Mouse (Mus musculus): ENCODE data around the gene Slc25a5.

Slc25a5 gene

DNA sequence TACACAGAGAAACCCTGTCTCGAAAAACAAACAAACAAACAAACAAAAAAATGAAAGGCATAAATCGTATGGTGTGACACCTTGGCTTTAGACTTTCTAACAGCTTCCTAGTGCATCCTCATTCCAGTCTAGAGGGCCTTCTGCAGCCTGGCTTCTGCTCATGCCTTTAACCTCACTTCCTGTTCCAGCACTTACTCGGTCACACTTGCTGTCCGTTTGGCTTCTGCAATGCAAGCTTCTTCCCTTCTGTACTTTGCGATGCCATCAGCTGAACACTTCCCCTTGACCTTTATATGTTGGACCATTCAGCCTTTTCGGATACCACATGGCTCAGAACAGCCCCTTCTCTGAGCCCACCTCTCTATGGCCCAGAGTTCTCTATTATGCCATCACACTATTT lies 46.2 kb downstream of the Slc25a5 start:
- DNase-seq (ENCODE audit: low read depth), result no peak

DNA sequence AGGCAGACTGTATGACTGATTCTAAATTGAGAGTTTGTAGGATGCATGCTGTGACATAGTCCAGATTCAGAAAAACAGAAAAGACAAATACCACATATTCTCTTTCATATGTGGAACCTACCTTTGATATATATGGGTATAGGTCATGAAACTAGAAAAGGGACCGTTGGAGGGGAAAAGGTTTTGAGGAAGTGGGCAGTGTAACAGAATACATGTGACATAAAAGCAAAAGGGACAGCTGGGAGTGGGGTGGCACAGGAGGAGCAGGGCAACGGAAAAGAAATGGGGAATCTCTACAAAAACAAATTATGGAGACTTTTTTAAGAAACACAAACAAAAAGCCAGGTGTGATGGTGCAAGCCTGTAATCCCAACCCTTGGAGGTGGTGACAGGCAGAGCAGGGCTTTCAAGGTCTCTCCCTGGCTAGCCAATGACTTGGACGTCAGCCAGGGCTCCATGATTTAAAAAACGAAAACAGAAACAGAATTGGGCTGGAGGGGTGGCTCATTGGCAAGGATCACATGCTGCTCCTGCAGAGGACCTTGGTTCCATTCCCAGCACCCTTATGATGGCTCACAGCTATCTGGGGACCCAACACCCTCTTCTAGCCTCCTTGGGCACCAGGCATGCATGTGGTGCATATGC lies 48.0 kb downstream of the Slc25a5 start:
- DNase-seq (ENCODE audit: low read depth), result no peak

DNA sequence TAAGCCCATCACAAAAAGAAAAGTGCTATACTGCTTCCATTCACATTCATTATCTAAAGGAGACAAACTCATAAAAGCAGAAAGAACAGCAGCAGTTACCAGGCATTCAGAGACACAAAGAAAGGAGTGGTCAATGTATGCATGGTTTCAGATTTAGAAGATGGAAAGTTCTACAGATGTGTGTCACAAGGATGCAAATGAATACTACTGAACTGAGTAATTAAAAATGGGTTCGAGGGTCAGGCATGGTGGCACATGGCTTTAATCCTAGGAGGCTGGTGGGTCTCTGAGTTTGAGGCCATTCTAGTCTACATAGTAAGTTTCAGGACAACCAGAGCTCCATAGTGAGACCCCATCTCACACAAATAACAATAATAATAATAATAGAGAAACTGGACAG lies 51.7 kb downstream of the Slc25a5 start:
- no peak for DNase-seq (ENCODE audit: low read depth)
